Mouse (Mus musculus) adrenal gland, adult 2 months (tissue): ENCODE measurements around the gene Gskip. TPM values are rescaled to one million over a fixed set of nuclear protein-coding genes. Genes with fewer than 3 reads are reported as not detected.

Experiments used
- DNase-seq: peaks from one replicate; pipeline ENCODE4 v3.0.0; 2021
- polyA plus RNA-seq: library from polyadenylated mRNA; depleted of rRNA; stranded (reverse); fragments of >200 nt; gene quantifications from 2 replicates; pipeline ENCODE4 v1.2.3, GENCODE M21; 2012; rRNA removed
- total RNA-seq, 2 experiments: library from RNA; stranded (reverse); gene quantifications; 2 replicates each; pipeline ENCODE4 v1.2.3; 2021

Gene Gskip
- total and polyA plus RNA-seq, 3 experiments, result 4.4 to 21.5 (median 16.5) TPM

DNA sequence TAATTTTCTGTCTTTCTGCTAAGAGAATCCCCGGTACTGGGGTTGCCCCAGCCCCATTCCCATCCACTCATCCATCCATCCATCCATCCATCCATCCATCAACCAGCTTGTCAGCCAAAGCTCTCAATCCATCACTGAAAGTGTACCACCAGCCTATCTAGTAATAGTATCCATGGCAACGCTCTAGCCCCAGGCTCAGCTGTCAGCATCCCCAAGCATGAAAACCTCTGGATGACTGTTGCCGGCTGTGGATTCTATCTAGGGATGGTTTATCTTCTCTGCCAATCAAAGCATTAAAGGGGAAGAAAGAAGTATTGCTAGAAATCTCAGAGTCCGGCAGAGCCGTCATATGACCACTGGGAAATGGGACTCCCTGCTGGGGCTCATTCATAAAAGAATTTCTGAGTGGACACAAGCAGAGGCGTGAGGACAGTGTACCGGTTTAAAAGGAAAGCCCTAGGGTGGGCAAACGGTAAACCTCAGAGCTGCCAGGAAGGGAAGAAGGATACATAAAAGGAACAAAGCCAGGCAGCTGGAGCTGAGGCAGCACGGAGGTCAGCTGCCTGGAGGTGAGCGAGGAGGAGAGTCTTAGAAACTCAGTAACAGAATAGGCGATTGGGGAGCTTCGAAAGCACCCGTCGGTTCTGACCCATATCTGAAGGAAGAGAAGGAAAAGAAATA is 37.0 kb downstream of the Gskip start:
- no peak for DNase-seq

DNA sequence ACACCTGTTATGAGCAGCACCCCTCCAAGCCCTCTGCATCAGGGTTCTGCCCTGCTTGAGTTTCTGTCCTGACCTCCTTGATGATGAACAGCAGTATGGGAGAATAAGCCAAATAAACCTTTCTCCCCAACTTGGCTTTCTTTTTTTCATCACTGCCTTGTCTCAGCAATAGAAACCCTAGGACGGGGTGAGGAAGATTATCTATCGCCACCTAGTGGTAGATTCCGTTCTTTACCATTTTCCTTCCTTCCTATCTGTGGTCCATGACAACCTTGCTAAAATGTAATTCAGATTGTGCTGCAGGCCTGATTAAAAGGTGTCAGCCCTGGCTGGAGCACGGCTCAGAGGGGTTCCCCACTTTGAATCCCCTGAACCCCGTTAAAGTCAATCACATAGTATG is 38.0 kb downstream of the Gskip start:
- DNase-seq, result no peak

GRCm38 (mm10) chr12:105724616-105725015 is 40.0 kb downstream of the Gskip start:
- DNase-seq, result no peak

GRCm38 (mm10) chr12:105725736-105726135 is 41.1 kb downstream of the Gskip start:
- DNase-seq, result peak; percentile 57

DNA sequence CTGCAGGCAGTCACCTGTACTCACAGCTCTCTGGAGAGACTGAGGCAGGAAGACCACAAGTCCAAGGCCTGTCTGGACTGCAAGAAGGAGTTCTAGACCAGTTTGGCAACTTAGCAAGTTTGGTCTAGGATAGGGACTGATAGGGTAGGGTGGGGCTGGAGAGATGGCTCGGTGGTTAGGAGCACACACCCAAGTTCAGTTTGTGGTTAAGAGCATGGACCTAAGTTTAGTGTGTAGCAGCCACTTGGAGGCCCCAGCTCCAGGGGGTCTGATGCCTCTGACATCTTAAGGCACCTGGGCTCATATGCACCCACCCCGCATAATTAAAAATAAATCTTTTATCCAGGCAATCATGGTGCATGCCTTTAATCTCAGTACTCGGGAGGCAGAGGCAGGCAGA is 42.6 kb downstream of the Gskip start:
- no peak for DNase-seq

- DNase-seq, result no peak
These were observed 43.3 kb downstream of the Gskip start for GRCm38 (mm10) chr12:105727964-105728363.

DNA sequence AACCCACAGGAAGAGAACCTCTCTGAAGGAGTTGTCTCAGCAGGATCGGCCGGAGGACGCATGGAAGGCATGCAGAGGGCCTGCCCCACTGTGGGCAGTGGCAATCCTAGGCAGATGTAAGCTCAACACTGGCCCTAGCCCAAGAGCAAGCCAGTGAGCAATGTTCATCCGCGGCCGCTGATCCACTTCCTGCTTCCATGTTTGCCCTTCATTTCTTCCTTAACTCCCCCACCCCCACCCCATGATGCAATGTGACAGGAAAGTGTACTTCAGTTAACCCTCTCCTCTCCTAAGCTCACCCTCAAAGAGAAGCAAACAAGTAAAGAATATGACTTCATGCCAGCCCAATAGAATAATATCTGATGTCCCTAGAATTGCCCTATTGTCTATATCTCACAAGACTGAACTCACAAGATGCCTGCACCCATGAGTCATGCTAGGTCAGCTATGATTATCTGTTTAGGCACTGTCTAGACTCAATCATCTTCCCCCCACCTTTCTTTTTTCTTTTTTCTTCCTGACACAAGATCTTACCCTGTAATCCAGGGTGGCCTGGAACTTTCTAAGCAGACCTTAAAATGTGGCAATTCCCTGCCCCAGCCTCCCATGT is 46.3 kb downstream of the Gskip start:
- DNase-seq, result no peak

- DNase-seq, result no peak
These were observed 48.9 kb downstream of the Gskip start for GRCm38 (mm10) chr12:105733370-105734159.

DNA sequence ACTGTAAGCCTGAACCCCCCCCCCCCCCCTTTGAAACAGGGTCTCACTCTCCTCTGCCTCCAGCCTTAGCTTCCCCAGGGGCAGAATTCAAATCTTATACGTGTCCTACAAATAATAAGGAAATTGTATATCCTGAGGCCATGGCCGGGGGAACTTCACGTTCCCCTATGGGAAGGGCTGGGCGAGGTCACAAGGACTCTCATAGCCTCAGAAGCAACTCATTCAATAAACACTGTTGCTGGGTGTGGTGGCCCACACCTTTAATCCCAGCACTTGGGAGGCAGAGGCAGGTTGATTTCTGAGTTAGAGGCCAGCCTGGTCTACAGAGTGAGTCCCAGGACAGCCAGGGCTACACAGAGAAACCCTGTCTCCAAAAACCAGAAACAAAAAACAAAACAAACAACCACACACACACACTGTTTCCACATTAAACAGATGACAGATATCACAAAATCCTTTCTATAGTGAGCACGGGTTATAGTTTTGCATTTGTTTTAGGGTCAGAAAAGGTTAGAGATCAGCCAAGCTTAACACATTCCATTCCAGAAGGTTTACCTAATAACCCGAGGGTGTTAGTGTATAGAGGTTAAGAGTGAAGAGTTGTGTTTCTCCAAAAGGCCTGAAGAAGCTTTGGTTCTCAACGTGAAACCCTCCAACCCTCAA is 50.7 kb downstream of the Gskip start:
- no peak for DNase-seq

GRCm38 (mm10) chr12:105735889-105736251 is 51.2 kb downstream of the Gskip start:
- DNase-seq, result no peak

DNA sequence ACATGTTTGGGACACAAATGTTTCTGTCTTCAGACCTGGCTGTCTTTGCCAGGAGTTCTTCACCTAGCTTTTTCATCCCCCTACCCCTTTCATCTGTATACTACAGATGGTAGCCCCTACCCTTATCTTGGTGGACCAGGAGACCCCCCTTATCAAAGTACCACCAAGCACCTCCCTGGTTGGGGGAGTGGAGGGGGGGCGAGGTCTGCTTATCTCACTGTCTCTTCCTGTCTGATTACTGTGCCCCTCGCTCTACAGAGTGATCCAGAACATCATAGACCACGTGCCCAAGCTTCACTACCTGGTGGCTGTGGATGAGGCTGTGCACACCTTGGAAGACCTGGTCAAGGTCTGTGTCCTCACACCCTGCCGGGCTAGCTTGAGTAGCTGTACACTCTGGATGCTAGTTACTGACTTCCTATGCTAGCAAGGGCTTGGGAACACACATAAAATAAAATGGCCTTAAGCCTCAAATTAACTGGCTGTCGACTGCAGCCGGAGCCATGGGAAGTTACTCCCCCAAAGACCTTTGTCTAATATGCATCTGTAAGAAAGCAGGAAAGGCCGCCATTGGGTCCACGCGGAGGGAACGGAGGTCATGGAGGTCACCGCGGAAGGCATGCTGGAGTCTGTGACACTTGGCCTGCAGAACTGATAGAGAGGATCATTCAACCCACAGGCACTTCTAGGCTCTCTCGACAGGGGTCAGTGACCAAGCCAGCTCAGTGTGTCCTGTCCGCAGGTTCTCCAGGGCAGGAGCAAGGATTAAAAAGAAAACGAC is 53.9 kb downstream of the Gskip start:
- DNase-seq, result no peak

- DNase-seq, result no peak
These were observed 55.0 kb downstream of the Gskip start for GRCm38 (mm10) chr12:105739656-105740055.

DNA sequence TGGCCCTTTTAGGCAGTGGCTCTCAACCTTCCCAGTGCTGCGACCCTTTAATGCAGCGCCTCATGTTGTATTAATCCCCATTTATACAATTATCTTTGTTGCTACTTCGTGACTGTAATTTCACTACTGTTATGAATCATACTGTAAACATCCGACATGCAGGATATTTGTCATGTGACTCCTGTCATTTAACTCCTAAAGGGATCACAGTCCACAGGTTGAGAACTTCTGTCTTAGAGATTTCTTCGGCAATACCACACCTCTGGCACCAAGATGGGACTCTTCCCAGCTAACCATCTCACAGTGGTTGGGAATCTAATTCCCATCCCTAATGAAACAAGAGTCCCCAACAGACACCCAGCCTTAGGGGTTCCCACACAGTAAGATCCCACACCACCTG is 63.5 kb downstream of the Gskip start:
- DNase-seq, result no peak

Other genes with a start within 250 kb of the Gskip start
- 1 to 10 TPM; 3.6 to 5.6 TPM for gene D430019H16Rik, start 231.0 kb upstream of the Gskip start, total RNA-seq
- gene D430019H16Rik, start 231.0 kb upstream of the Gskip start, polyA plus RNA-seq, result 3.8 and 4.0 TPM in 2 replicates
- 10 to 100 TPM; 12.3 to 12.4 TPM for gene Bdkrb2, start 121.6 kb upstream of the Gskip start, total RNA-seq
- 4.1 and 6.4 TPM in 2 replicates for gene Bdkrb2, start 121.6 kb upstream of the Gskip start, polyA plus RNA-seq
- gene Bdkrb1, start 81.7 kb upstream of the Gskip start, total RNA-seq, result not detected
- 0.24 and 0.36 TPM in 2 replicates for gene Bdkrb1, start 81.7 kb upstream of the Gskip start, polyA plus RNA-seq
- gene Atg2b, start 382 bp downstream of the Gskip start, total RNA-seq, result 10 to 100 TPM; 22.7 to 28.9 TPM
- 12.7 and 14.4 TPM in 2 replicates for gene Atg2b, start 382 bp downstream of the Gskip start, polyA plus RNA-seq
- gene Ak7, start 21.1 kb downstream of the Gskip start, total RNA-seq, result under 1 TPM; 0.12 to 0.48 TPM
- 0.02 TPM in 1 of 2 replicates, not detected in the other for gene Ak7, start 21.1 kb downstream of the Gskip start, polyA plus RNA-seq
- 100 to 1,000 TPM; 227 to 228 TPM for gene Papola, start 99.9 kb downstream of the Gskip start, total RNA-seq
- gene Papola, start 99.9 kb downstream of the Gskip start, polyA plus RNA-seq, result 19.4 and 28.7 TPM in 2 replicates